Mouse (Mus musculus): ENCODE measurements at regions not wholly inside any gene's neighbourhood (a gene's known extent, or its start where the extent isn't known, plus 50 kb on each side); places are given as distances from the start of the nearest gene placed in this dataset.

- TF ChIP-seq CTCF (IDR thresholded peaks at IDR 0.05; ENCODE audit: control insufficient read depth, insufficient read depth, low read length) (no peak), POLR2A (IDR thresholded peaks at IDR 0.05; ENCODE audit: borderline replicate concordance, control insufficient read depth, low read depth, low read length) (no peak)
Observed at GRCm38 (mm10) chrX:75667636-75668035, 89.6 kb upstream of the Rab39b start.
